Mouse (Mus musculus): ENCODE results near the gene Tmf1. TPM values are rescaled to one million over a fixed set of nuclear protein-coding genes. Genes with fewer than 3 reads are reported as not detected.

The Tmf1 gene
- total RNA-seq, 2 experiments from 2014 or later = 35.0 to 40.4 TPM

- no peak for DNase-seq (ENCODE audit: low spot score in 2 of 2)
These were observed 64.1 kb downstream of the Tmf1 start for GRCm38 (mm10) chr6:97114821-97115220.

- no peak for DNase-seq (ENCODE audit: low spot score in 2 of 2)
These were observed 66.7 kb downstream of the Tmf1 start for GRCm38 (mm10) chr6:97112177-97112576.

DNA sequence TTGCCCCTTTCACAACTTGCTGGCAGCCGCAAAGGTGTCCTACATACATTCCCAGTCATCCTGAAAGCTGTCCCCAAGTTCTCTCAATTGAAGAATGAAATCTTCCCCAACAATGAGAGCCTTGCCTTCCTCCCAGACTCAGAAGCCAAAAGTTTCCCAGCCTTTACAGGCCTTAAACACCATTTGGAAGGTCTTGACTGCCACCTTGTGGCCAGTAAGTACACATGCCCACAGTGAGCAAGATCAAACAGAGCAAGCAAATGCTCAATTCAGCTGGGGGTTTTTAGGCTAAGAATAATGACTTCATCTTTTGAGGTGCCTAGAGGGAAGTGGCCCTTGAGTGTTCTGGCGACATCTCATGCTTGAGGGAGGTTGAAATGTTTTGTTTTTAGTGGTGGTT, 72.1 kb downstream of the Tmf1 start:
- peak in 1 of 2 experiments; percentile 28 for DNase-seq (ENCODE audit: low spot score in 2 of 2)

GRCm38 (mm10) chr6:97106106-97106505, 72.8 kb downstream of the Tmf1 start:
- no peak for DNase-seq (ENCODE audit: low spot score in 2 of 2)

- no peak for DNase-seq (ENCODE audit: low spot score in 2 of 2)
These were observed 74.6 kb downstream of the Tmf1 start for GRCm38 (mm10) chr6:97104264-97104852.

Other genes starting within 250 kb of the Tmf1 start
- gene Fam19a4, start 118.7 kb downstream of the Tmf1 start, total RNA-seq (2021) = under 1 TPM; 0.12 to 0.29 TPM
- gene Eogt, start 29.9 kb downstream of the Tmf1 start, total RNA-seq (2021) = 10 to 100 TPM in 1 of 2 experiments, 1 to 10 TPM in 1; 9.9 to 13.6 TPM
- 10 to 100 TPM; 60.1 to 71.6 TPM for gene Uba3, start 26.5 kb upstream of the Tmf1 start, total RNA-seq (2021)
- 100 to 1,000 TPM; 307 to 318 TPM for gene Arl6ip5, start 31.6 kb upstream of the Tmf1 start, total RNA-seq (2021)
- 100 to 1,000 TPM; 156 to 173 TPM for gene Lmod3, start 73.6 kb upstream of the Tmf1 start, total RNA-seq (2021)

Measured in gastrocnemius, postnatal 4 days (tissue).